Mouse (Mus musculus) C2C12 (cell line): ENCODE data around the gene Olfr61.
"Not testable (repeated sequence)": the region's sequence is repeated elsewhere in the genome, so short reads cannot be mapped to it uniquely, and the experiment has no call there.

ENCODE experiments used
- CEBPB ChIP-seq: IDR thresholded peaks from one replicate; pipeline ENCODE4 v1.6.1; 2011; ENCODE audit warnings: low read depth, mild to moderate bottlenecking, control low read depth, moderate library complexity
- CTCF ChIP-seq: IDR thresholded peaks from one replicate; pipeline ENCODE4 v1.5.1; 2011; ENCODE audit not compliant: control insufficient read depth, insufficient read depth, insufficient read length
- MAX ChIP-seq: IDR thresholded peaks from one replicate; pipeline ENCODE4 v1.6.1; 2011; ENCODE audit warnings: mild to moderate bottlenecking, control low read depth
- MYOD1 ChIP-seq: IDR thresholded peaks from one replicate; pipeline ENCODE4 v1.6.1; 2011; ENCODE audit warnings: low read depth; ENCODE audit not compliant: control insufficient read depth, insufficient read length
- USF1 ChIP-seq: IDR thresholded peaks from one replicate; pipeline ENCODE4 v1.6.1; 2011; ENCODE audit warnings: low read depth, mild to moderate bottlenecking, control low read depth, moderate library complexity

- not testable (repeated sequence) for TF ChIP-seq MYOD1, MAX, CTCF, USF1, CEBPB
These were observed 27.8 kb upstream of the Olfr61 start, which contains the start of gene Olfr46 for GRCm38 (mm10) chr7:140600969-140601368.
